Mouse (Mus musculus): ENCODE measurements around the gene Tekt3.

Tekt3 gene

DNA sequence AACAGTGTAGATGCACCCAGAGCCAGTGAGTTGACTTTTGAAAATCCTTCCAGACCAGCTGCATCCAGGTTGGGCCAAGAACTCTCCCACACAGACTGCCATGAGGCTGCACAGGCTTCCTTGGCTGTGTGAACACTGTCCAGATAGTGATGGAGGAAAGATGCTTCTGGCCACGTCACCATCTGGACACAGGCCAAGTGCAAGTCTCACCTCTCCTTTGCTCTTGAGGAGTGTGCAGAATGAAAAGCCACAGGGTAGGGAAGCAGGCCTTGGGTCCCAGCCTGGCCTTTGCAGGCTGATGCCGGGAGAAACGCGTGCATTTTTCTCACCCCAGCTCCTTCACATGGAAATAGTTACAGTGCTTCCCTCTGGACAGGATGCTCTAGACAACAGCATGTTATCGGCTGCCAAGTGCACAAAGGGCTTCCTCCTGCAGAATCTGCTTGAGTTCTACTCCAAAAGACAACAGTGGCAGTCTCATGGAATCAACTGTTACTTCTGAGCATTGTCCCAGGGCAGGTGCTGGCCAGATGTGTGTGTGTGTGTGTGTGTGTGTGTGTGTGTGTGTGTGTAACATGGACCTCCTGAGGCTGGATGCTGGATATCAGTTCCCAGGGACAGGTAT lies 64.5 kb downstream of the Tekt3 start:
- DNase-seq (ENCODE audit: low spot score), result no peak

DNA sequence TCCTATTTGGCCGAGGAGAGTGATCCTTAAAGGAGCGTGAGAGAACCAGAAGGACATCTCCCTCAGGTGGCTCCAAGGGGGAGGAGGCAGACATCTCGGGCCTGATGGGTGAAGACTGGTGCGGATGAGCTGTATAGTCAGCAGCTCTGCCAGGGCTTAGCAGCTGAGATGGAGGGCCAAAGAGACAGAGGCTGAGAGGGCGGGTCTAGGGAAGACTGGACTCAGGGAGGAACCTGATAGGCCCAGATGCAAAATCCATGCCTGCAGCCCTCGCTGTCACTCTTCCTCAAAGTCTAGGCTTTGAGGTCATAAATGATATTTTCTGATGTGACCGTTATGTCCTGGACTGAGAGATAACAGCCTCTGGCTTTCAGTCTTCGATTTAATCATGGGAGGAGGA lies 65.5 kb downstream of the Tekt3 start:
- no peak for DNase-seq (ENCODE audit: low spot score)

DNA sequence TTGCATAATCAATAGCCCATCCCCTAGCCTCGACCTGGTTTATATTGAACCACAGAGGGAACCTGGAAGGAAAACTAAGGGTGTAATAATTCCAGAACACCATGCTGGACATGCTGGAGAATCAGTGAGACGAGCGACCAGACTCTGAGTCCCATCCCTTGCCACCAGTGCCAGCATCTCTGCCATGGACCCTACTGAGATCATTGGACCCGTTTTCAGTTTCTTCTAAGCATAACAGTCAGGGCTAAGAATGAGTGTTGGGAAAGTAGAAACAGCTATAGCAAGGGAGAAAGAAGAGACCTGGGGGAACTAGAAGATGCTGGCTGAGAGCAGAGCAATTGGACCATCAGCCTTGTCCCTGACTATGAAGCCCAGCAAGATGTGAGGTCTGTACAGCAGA lies 66.1 kb downstream of the Tekt3 start:
- DNase-seq (ENCODE audit: low spot score), result no peak

DNA sequence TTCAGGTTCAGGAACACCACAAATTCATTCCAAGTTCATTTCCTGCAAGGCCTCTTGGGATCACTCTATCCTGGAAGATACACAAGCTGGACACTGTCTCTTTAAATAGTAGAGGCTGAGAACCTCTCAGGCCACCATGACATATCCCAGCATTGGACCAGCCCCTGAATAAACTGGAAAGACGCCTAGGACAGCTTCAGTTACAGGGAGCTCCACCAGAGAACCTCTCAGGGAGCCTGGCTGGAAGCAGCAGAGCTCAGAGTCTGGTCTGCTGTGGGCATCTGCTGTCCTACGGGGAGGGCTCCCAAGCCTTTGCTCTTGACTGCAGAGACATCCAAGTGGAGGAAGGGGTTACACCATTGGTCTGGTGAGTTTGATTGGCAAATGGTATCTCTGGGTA lies 67.3 kb downstream of the Tekt3 start, which contains the start of gene Pmp22:
Pmp22 (plus strand) TSS at position 199 of the 400 bp plus-strand sequence.
- DNase-seq (ENCODE audit: low spot score), result no peak

DNA sequence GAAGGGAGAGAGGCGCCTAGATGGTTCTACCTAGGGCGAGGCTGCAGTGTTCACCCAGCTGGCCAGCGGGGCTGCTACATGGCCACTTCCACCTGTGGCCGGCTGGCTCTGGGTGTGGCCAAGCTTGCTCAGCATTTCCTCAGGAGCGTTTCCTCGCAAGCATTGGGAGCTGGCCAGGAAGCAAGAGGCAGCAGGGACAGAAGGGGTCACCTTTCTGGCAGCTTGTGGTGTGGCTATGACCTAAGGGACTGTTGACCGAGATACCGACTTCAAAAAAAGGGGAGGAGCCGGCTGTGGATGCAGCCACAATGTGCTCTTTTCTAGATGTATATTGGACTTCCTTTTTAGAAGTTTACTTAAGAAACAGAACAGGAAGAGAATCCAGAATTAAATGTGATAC lies 67.9 kb downstream of the Tekt3 start:
- DNase-seq (ENCODE audit: low spot score), result no peak

DNA sequence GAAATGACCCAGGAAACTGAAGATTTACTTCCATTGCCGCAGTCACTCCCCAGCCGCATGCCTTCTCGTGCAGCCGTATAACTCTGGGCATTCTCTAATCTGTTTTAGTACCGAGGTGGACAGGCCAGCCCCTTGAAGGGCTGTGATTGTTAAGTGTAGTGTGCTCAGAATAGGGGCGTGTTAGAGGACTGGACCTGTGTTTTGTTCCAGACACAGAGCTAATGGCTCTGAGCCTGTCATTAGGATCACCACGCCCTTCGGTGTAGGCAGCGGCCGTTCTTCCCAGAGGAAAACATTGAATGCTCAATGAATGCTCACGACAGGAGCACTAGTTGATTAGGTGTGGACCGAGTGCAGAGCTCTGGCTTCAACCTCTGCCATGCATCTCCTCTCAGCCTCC lies 68.4 kb downstream of the Tekt3 start:
- no peak for DNase-seq (ENCODE audit: low spot score)

DNA sequence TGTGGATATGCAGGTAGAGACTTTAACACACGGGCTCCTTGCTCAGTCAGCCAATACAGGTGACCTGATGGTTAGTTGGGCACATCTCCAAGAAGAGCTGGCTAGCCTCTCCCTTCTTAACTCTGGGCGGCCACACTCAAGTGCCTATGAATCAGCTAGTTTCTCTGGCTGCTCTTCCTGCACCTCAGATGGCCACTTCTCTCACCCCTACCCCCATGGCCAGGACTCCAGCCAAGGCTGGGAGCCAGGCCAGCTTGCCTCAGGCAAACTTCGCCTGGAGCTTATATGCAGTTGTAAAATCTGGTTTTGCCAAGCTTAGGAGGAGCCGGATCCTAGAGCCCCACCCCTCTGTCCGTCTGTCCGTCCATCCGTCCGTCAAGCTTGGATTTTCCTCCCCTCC lies 69.0 kb downstream of the Tekt3 start:
- DNase-seq (ENCODE audit: low spot score), result no peak

DNA sequence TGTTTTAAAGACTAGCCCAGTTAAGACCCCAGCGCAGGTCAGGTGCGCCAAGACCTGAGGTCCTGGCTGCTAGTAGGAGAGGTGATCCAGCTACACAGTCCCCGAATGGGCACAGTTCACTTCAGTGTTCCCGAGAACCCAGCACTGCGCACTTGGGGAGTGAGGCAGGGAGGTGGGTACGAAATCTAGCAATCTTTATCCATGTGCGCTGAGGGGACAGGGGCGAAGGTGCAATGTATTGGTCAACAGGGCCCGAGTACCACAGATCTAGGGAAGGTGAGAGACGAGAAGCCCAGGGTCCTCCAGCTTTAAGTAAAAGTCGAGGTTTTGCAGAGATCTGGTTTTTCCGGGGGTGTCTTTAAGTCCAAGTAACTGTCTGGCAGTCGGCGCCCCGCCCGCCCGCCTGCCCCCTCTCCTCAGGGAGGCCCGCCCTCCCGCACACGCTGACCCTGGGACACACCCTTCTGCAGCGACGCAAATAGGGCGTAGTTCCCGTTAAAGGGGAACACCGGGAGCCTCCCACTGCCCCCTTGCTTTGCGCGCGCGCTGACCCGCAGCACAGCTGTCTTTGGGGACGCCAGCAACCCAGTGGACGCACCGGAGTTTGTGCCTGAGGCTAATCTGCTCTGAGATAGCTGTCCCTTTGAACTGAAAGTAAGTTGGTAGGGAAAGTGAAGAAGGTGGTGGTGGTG lies 69.7 kb downstream of the Tekt3 start:
- DNase-seq (ENCODE audit: low spot score), result no peak

DNA sequence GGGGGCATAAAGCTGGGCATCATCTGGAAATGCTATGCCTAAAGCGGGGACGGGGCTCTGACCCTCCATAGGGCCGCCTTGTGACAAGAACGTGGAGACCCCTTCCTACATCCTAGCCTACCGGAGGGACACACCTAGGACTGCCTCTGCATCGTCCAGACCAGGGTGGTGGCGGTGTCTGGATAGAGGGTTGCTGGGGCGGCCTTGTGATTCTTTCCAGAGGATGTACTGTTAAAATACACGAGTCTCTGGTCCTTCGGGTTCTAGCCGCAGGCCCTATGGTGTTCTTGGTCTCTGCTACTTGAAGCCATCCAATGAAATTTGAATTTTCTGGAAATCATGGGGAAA lies 70.2 kb downstream of the Tekt3 start:
- no peak for DNase-seq (ENCODE audit: low spot score)

DNA sequence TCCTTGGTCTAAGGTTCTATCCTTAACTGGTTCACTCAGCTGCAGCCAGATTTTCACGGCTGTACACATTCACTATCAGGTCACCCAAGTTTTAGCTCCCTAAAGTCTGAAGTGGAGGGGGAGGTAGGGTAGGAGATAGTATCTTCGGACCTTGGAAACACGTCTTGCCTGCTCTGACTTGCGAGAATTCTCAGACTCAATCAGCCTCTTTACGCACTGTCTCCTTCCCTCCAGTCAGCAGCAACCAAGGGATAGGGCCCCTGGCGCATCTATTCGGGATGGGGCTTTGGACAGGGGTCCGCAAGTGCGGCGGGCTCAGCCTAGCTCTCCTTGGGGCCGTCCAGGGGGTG lies 70.7 kb downstream of the Tekt3 start:
- no peak for DNase-seq (ENCODE audit: low spot score)

DNA sequence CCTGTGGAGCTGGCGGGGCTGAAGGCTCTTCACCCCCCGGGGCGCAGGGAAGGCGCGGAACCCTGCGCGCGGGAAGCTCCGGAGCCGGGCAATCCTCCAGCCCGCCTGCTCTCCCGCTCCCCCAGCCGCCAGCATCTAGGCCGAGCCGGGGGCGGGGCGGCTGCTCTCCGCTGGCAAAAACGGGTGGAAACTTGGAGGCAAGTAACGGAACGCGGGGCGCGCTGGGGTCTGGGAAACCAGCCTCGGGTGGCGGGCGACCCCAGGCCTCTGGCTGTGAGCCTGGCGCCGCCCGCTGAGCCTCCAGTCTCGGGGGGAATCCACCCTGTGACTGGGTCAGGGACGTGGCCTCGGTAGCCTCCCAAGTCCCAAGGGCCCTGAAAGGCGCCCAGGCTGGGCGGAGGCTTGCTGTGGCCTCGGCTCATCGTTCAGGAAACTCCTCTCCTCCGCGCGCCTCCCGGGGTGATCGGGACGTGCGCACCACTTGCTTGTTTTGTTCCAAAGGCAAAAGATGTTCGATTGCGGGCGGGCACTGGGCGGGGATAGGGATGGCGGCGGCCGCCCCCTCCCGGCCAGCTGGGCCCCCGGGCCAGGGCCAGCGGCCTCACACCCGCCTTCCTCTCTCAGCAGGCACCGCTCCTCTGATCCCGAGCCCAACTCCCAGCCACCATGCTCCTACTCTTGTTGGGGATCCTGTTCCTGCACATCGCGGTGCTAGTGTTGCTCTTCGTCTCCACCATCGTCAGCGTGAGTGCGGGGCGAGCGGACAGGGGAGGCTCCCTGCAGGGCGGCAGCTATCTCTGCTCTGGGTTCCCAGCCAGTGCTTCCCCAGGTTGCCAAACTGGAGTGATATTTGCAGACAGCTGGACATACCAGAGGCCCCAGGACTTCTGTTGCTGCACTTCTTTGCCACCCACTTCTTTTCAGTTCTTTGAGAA lies 71.3 kb downstream of the Tekt3 start:
- DNase-seq (ENCODE audit: low spot score), result peak; percentile 52

DNA sequence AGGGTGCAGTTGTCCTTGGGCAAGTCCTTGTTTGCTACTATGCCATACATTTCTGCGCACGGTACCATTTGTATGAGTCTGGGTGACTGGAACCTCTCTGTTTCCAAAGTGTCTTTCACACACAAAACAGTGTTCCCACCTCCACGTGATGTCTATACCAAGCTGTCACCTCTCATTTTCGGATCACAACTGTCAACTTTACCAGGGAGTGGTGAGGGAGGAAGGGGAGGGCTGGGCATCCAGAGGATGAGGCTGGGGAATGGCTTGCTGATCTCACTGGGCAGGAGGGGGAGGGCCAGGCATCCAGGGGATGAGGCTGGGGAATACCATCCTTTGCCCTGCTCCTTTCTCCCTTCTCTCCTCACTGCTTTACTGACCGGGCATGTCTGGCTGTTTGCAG lies 72.6 kb downstream of the Tekt3 start:
- no peak for DNase-seq (ENCODE audit: low spot score)

DNA sequence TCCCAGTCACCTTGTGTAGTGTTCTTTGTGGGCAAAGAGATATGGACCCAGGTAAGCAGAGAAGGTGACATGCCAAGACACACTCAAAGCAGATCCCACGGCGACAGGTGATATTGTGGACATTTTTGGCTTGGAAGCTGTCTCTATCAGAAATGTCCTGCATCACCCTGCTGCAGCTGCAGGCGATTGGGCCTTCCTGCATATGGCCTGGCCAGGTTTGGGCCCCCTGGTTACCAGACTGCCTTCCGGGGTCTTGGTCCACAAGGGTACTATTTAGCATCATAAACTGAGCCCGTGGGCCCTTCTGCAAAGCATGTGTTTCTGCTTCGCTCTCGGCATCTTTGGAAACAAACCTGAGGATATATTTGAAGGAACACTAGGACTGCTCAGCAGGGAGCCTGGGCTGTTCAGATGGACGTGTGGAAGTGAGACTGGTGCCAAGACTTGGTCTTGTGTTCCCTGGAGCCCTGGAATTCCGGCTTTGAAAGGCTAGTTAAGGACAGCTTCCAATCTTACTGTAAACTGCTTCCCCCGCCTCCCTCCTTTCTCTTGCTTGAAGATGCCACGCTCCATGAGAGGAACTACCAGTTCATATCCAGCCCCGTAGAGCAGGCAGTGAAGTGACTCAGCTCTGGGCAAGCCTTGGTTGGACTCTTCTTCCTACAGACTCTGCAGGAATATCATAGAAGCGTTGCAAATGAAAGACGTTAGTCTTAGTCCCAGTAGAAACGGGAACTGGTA lies 73.5 kb downstream of the Tekt3 start:
- no peak for DNase-seq (ENCODE audit: low spot score)

DNA sequence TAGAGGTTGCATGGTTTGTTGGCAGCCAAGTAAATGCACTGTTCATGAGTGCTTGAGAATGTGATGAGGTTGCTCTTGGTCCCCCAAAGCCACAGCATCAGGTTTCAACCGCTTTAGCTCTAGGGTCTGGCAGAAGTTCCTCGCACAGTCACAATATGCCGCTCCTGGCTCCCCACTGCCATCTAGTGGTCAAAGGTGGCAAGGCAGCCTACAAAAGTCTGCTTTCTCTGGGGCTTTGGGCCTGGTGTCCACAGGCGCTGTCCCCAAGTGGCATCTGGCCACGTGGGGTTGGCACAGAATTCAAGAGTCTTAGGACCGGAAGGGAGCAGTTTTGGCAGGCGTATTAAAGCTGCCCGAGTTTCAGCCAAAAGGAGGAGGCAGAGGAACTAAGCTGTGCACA lies 74.2 kb downstream of the Tekt3 start:
- peak; percentile 86 for DNase-seq (ENCODE audit: low spot score)

DNA sequence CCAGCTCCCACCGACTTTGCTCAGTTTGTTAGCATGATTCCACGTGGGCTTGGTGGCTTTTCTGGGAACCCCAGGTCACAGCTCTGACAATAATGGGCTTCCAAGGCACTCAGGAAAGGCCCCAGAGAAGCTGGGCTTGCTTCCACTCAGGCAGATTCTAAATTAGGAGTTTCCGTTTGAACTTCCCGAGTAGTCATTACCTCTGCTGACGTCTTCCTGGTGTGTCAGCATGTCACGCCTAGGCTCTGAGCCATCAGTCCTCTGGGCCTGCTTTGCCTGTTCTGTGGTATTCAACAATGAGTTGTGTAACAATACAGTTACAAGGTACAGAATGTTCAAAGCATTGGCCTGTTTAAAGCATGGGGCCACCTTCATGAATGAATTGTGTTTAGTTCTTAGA lies 74.8 kb downstream of the Tekt3 start:
- DNase-seq (ENCODE audit: low spot score), result no peak

DNA sequence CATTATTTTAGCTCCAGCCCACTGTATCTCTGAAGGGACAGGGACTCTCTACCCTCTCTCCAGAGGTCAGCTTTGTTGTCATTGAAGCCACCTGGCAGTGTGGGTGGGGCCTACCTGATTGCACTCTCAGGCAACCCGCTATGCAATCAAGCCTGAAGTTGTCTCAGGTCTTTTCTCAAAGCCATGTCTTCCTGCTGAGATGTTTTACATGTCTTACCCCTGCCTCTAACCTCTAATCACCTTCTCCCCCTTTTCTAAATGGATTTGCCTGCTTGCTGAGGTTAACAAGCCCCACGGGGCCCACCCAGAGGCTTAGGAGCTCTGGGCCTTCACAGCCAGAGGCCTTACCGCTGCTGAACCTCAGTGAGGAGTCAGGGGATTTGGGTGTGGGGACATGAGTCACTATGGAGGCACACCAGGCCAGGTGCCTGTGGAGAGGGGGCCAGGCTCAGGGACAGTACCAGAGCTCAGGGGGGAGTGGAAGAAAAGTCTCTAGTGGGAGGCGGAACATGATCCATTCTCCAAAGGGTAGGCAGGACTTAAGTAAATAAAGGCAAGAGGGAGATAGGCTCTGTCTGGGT lies 75.5 kb downstream of the Tekt3 start:
- DNase-seq (ENCODE audit: low spot score), result no peak

DNA sequence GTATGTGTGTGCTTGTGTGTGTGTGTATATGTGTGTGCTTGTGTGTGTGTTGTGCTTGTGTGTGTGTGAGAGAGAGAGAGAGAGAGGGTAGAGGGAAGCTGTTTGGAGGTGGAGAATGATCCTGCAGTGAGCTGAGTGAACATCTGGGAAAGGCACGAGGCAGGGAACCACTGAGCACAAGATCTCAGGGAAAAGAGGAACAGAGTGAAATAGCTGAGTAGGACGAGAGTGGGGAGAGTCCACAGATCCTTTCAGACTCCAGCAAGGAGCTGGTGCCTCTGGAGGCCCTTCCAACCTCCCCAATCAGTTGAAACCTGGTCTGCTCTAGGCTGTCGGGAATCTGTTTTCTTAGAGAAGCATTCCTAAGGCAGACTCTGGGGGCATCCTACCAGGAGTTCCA lies 77.3 kb downstream of the Tekt3 start:
- DNase-seq (ENCODE audit: low spot score), result no peak

DNA sequence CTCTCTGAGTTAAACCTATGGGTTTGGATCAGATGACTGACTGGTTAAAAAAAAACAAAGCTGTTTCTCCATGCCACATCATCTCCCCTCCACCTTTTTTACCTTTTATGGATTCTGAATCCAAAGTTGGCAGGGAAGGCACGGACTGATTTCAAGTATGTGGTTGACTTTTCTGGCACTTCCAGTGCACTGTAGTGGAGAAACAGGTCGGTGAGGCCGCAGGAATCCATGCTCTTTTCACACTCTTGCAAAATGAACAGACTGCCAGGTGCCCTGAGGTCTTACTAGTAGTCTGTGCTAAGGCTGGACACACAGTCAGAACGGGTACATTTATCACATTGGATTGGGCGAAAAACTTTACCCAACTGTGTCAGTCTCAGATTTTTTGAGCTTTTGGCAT lies 80.9 kb downstream of the Tekt3 start:
- no peak for DNase-seq (ENCODE audit: low spot score)

DNA sequence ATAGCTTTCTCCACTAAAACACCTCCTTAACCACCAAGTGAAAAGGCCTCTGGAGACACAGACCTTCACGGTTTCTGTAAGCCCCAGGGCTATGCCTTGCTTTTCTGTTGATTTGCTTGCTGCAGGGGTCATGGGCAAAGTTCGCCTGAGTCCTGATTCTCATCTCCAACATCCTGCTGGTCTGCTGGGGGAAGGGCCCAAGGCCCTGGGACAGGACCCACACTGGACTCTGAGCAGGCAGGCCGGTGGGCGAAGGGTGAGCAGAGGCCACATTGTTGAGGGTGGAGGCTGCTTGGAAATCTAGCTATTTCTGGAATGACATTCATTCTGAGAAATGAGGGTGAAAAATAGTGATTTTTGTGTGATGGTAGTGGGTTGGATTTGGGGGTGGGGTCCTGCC lies 81.4 kb downstream of the Tekt3 start:
- DNase-seq (ENCODE audit: low spot score), result no peak

DNA sequence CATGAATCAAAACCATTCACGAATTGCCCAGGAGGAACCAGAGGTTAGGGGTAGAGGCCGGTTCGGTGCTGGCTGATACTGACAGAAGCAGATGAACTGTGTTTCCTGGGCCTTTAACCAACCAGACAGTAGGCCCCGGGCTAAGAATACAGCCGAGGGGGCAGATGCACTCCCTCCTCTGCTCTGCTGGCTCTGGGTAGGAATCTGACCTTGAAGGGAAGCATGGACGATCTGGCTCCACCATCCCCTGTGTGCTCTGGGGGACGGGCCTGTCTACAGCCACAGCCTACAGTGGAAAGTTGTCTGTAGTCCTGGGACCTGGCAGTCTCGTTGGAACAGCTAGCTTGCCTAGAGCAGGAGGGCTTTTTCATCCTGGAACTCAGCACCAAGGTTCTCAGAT lies 82.0 kb downstream of the Tekt3 start:
- no peak for DNase-seq (ENCODE audit: low spot score)
